Comparison of ENCODE assay signal across 18 mouse cellular contexts in genomic region chr4:115518000-115518399, GRCm38 (mm10). TPM values are rescaled to one million over a fixed set of nuclear protein-coding genes. Genes with fewer than 3 reads are reported as not detected.
DNase-seq lines count a peak whose midpoint lies in the region; TF ChIP-seq lines count a peak whose summit lies in the region.
"Not testable (repeated sequence)": the region's sequence is repeated elsewhere in the genome, so short reads cannot be mapped to it uniquely, and the experiment has no call there.
"Had no signal": no experiment of that assay in that cellular context is flagged by ENCODE, and none has a peak within 500 bp of the region (broad histone marks: within the 10 kb centered on the region; RNA-seq: fewer than 3 reads in every experiment).

Cyp4a10 (plus strand) TSS chr4:115518264.

- not testable (repeated sequence) for H3K4me1 ChIP-seq in heart, embryonic 10.5 days
- H3K4me1 ChIP-seq in kidney, adult 2 months (ENCODE audit: control insufficient read depth, insufficient read depth, low read length): peaks cover 12% of the 10 kb centered on the region; the same call in 1 of the 2 replicates
- peaks cover 16% of the 10 kb centered on the region for H3K4me1 ChIP-seq in liver, adult 2 months (ENCODE audit: control insufficient read depth, insufficient read depth, low read length)

- DNase-seq in heart, embryonic 10.5 days (ENCODE audit: low spot score): peak; percentile 7
- peak; percentile 79 for DNase-seq in kidney, adult 2 months
- peak; percentile 76 for DNase-seq in kidney, adult 9 months
- DNase-seq in kidney, postnatal 14 days: peak; percentile 35
- DNase-seq in liver, adult 2 months (ENCODE audit: extremely low read depth, low read depth, low spot score): peak; percentile 83

- H3K27ac ChIP-seq in heart, embryonic 10.5 days: not testable (repeated sequence)
- H3K27ac ChIP-seq in kidney, adult 2 months (ENCODE audit: insufficient read depth, low read depth, low read length): 0 out of 2 replicates have a peak within 1 kb of the TSS, but pooled peaks have one; percentile 35
- peak within 1 kb of the TSS; percentile 76 for H3K27ac ChIP-seq in liver, adult 2 months (replicated peaks; ENCODE audit: insufficient read depth, low read depth, low read length)

- not testable (repeated sequence) for TF ChIP-seq CTCF in kidney, adult 2 months (conservative IDR thresholded peaks at IDR 0.05; ENCODE audit: insufficient read depth, insufficient read length, low read depth, low read length); liver, adult 2 months (IDR thresholded peaks at IDR 0.05; ENCODE audit: low read depth, low read length)

- not testable (repeated sequence) for H3K79me2 ChIP-seq in liver, adult 2 months (ENCODE audit: control insufficient read depth, insufficient read depth, low read length)

- H3K36me3 ChIP-seq in heart, embryonic 10.5 days; kidney, adult 2 months (ENCODE audit: control insufficient read depth, insufficient read depth, low read length); liver, adult 2 months (ENCODE audit: control insufficient read depth, insufficient read depth, low read length): not testable (repeated sequence)

- not testable (repeated sequence) for H3K4me3 ChIP-seq in heart, embryonic 10.5 days
- peak within 1 kb of the TSS; percentile 13; the same call in 1 of the 2 replicates for H3K4me3 ChIP-seq in kidney, adult 2 months (ENCODE audit: insufficient read depth, low read depth, low read length)
- H3K4me3 ChIP-seq in liver, adult 2 months (ENCODE audit: insufficient read depth, low read depth, low read length): peak within 1 kb of the TSS; percentile 37

- not testable (repeated sequence) for H3K27me3 ChIP-seq in heart, embryonic 10.5 days (ENCODE audit: insufficient read depth, poor library complexity, severe bottlenecking); kidney, adult 2 months (replicated peaks; ENCODE audit: control insufficient read depth, insufficient read depth, low read length); liver, adult 2 months (ENCODE audit: control insufficient read depth, insufficient read depth, low read length)

- WGBS in heart, embryonic 10.5 days: 70% methylated on average over 5 of the region's 5 CpGs
- 63% methylated on average over 5 of the region's 5 CpGs for WGBS in kidney, adult 2 months
- 34% methylated on average over 5 of the region's 5 CpGs for WGBS in liver, adult 2 months

- not testable (repeated sequence) for TF ChIP-seq POLR2A in kidney, adult 2 months (IDR thresholded peaks at IDR 0.05; ENCODE audit: low read depth, low read length)
- TF ChIP-seq POLR2A in liver, adult 2 months (IDR thresholded peaks at IDR 0.05; ENCODE audit: extremely low read depth, insufficient read depth, low read length): 0 out of 2 replicates have a peak, but pooled peaks have one; percentile 35

- not testable (repeated sequence) for H3K9me3 ChIP-seq in heart, embryonic 10.5 days

- peak within 1 kb of the TSS; percentile 68 for H3K9ac ChIP-seq in liver, adult 2 months (ENCODE audit: low read depth, low read length)

RNA-seq across cellular contexts. Expression of gene Cyp4a10, which starts in this region (rescaled TPM):
- not detected in 2 replicates for polyA plus RNA-seq in heart, embryonic 10.5 days (2016; fragmentation: Nextera tagmentation; extraction: Ambion mirVana)
- polyA plus RNA-seq in kidney, adult 2 months (2012; rRNA removed): 368 and 393 TPM in 2 replicates
- total RNA-seq in liver, adult 2 months (2014; rRNA removed): 375 and 556 TPM in 2 replicates
- polyA plus RNA-seq in liver, adult 2 months (2012; rRNA removed): 427 and 619 TPM in 2 replicates
- total RNA-seq: CH12.LX had no signal
- polyA plus RNA-seq: activated CD4-positive, CD25-positive, alpha-beta regulatory T cell, adult 4 months; CD4-positive, CD25-positive, alpha-beta regulatory T cell, adult 4 months; cerebellum, adult 2 months; cortical plate, adult 2 months; embryonic facial prominence, embryonic 10.5 days; embryonic facial prominence, embryonic 12.5 days; embryonic facial prominence, embryonic 14.5 days; forebrain, embryonic 11.5 days; forebrain, embryonic 13.5 days; forebrain, embryonic 15.5 days; G1E; Patski had no signal

Comparison
In these comparisons a context has a peak if more than half of its experiments do, and no peak if none do; other contexts are left out.
1. RNA of gene Cyp4a10 (polyA plus RNA-seq): 427 to 619 TPM in liver, adult 2 months and 368 to 393 TPM in kidney, adult 2 months; not detected in heart, embryonic 10.5 days; every median in the first group is over 100 times any median in the second.
2. Peak in DNase-seq in heart, embryonic 10.5 days; RNA of the gene not detected or under 1 TPM.
3. DNase-seq: peak in every context shown above with its lines; median percentile 83 in liver, adult 2 months; 79 in kidney, adult 2 months; 76 in kidney, adult 9 months; 35 in kidney, postnatal 14 days; 7 in heart, embryonic 10.5 days.